Mouse (Mus musculus) spleen, embryonic (tissue): Measurements from ENCODE around the gene Usp2.

Experiments used
- CTCF ChIA-PET: fragments of 350-600 bp; sonication (Branson Sonifier 250); formaldehyde crosslinking; loops from one replicate; lab custom pipeline; 2022; lab: Charles Lee

Gene Usp2

DNA sequence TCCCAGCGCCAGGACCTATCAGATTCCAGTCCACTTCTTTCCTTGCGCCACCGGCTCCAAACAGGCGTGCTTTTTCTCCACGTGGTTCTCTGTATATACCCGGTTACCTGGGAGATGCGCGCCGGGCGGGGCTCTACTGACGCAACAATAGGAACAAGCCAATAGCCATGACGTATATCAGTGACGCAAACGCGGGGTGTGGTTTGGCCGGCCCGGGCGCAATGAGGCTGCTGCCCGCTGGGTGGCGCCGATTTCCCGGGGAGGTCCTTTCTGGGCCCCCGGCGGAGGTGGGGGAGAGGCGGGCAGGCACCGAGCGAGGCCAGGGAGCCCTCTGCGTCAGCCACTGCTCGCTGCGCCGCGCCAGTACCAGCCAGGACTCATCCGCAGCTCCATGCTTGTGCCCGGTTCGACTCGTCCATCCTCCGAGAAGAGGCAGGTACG lies at the start of gene Usp2:
Usp2 (plus strand) TSS at position 237 of the 441 bp plus-strand sequence.
- CTCF ChIA-PET = interaction anchor here (0.5 kb wide), 1 partner anchor 503 kb away, joined by 4 read pairs; no protein-coding TSS in a partner anchor

DNA sequence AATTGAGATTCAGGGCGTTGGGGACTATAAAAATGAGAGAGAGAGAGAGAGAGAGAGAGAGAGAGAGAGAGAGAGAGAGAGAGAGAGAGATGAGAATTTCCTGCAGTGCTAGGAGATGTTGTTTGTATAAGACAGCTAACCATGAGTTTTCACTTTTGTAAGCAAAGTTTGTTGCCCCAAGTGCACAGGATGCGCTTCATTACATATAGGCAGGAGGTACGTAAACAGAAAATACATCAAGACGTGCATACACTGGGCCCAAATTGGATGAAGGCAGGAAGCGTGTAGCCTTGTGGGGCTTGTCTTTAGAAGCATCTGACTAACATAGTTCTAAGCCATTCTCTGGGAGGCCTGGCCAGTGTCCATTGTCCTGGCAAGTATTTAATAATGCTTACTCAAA lies 49.0 kb upstream of the Usp2 start:
- CTCF ChIA-PET = no interaction called here

DNA sequence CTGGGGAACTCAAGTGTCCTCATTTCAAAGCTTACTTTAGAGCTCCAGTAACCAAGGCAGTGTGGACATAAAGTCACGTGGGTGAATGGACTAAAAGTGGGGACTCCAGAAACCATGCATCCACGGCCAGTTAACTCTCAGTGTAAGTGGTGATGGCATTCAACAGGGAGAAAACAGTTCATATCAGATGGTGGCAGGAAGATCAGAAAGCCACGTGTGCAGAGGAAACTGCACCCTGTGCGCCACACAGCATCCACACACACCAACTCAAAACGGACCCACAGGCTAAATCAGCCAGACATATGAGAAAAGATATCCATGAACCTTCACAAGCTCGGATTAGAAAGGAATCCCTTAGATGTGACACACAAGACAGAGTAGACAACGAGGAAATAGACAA lies 46.8 kb upstream of the Usp2 start:
- CTCF ChIA-PET = no interaction called here

DNA sequence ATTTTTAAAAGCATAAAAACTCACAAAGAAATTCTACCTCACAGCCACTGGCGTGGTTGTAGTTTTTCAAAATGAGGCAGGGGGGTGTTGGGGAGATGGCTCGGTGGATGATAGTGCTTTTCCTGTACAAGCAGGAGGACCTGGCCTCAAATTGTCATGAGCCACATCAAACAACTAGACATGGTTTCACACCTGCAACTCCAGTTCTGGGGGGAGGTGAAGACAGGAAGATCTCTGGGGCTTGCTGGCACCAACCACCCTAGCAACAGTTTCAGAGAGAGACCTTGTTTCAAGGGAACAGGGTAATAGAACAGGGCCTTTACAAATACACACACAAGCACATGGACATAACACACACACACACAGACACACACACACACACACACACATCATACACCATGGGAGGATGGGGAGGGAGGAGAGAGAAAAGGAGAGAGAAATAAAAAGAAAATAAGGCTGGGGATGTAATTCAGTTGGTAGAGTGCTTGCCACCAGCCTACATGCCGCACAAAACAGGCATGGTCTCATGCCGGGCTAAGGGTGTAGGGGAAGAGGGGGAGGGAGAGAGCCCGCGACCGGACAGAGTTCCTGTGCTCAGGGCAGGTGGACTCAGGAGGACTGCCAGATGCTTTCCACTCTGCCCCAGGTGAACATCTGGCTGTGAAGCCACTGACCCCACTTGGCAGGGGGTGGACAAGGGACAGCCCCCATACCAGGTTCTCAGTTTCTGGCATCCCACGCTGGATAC lies 44.5 kb upstream of the Usp2 start:
- CTCF ChIA-PET = no interaction called here

DNA sequence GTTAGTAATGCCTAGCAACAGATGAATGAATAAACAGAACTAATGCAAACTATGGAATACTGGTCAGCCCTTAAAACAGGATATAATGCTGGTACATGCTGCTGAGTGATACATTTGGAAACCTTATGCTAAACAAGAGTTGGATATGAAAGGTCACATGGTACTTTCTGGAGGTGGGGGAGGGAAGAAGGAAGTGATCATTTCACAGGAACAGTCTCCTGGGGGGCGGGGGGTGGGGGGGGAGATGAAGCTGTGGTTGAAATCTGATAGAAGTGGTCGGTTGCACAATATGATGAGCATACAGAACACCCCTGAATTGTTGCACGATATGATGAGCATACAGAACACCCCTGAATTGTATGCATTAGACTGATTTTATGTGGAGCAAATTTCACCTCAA lies 42.7 kb upstream of the Usp2 start:
- CTCF ChIA-PET = no interaction called here

DNA sequence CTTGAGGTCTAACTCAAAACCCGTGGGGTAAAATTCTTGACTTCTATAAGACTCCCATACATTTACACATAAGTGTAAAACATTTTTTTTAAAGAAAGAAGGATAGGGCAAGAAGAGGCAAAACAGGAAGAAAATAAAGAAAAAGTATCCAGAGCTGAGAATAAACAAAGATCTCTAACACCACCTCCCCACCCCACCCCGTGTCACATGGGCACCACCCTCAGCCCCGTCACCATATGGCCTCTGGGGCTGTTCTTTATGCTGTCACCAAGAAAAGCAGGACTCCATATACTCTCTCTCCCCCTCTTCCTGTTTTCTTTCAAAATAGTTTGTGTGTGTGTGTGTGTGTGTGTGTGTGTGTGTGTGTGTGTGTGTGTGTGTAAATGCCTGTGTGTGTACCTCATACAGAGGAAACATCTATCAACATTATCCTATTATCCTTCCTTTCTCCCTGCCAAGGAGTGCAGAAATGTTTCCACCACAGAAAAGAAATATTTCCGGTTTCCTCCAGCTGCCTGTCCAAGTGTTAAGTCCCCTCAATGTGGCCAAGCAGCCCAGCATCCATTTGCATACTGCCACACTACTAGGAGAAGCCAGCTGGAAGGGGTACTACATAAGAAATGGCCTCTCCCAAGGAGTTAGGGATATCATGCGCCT lies 37.1 kb upstream of the Usp2 start:
- CTCF ChIA-PET = no interaction called here

DNA sequence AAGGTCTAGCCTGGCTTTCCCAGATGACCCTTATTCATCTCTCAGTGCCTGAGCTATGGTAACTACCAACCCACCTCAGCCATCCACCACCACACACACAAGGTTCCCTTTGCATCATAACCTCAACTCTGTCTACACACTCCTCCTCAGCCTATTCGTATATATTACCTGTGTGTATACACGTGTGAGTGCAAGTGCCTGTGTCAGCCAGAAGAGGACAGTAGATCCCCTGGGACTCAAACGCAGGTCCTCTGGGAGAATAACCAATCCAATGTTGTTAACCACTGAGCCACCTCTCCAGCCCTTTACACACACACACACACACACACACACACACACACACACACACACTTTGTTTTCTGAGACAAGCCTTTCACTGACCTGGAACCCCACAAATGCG lies 36.2 kb upstream of the Usp2 start:
- CTCF ChIA-PET = no interaction called here

DNA sequence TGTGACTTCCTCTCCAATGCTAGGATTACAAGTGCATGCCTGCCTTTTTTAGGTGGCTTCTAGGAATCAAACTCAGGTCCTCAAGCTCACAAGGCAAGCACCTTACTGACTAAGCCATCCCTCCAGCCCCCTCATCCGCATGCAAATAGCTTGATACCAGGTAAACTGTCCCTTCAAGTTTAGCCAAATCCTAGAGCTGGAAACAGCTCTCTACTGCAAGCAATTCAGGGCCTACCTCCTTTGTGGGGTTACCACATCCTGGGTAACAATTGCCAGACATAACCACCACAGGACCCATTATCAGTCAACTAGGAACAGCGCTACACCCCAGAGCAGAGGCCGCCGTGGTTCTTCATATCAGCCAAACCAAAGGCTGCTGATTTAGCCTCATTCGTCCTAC lies 35.7 kb upstream of the Usp2 start:
- CTCF ChIA-PET = no interaction called here

DNA sequence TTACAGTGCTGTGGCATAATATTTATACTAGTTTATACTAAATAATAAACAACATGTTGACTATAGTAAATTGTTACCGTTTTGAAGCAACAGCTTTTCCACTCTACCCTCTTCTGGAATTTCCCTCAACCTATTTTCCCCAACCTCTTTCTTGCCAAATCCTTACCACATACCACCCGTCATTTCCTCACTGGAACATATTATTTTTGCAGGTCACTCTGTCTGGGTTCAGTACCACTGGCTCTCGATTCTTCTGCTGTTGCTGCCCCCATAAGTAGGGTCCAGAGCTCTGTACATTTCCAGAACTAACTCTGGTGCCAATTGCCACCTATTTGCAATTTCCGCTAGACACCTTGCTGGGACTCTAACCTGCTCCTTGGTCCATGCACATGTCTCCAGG lies 34.9 kb upstream of the Usp2 start:
- CTCF ChIA-PET = interaction anchor here (0.7 kb wide), 1 partner anchor 12 kb away, joined by 4 read pairs; the partner anchor contains the start of gene Thy1

DNA sequence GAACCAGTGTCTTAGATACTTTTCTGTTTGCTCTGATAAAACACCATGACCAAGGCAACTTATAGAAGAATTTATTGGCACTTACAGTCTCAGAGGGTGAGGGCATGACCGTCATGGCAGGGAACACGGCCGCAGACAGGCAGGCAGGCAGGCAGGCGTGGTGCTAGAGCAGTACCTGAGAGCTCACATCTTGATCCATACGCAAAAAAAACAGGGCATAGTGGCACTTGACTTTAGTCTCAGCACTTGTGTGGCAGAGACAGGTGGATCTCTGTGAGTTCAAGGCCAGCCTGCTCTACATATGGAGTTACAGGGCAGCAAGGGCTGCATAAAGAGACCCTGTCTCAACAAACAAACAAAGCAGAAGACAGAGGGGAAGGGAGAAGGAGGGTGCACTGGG lies 33.5 kb upstream of the Usp2 start:
- CTCF ChIA-PET = no interaction called here

DNA sequence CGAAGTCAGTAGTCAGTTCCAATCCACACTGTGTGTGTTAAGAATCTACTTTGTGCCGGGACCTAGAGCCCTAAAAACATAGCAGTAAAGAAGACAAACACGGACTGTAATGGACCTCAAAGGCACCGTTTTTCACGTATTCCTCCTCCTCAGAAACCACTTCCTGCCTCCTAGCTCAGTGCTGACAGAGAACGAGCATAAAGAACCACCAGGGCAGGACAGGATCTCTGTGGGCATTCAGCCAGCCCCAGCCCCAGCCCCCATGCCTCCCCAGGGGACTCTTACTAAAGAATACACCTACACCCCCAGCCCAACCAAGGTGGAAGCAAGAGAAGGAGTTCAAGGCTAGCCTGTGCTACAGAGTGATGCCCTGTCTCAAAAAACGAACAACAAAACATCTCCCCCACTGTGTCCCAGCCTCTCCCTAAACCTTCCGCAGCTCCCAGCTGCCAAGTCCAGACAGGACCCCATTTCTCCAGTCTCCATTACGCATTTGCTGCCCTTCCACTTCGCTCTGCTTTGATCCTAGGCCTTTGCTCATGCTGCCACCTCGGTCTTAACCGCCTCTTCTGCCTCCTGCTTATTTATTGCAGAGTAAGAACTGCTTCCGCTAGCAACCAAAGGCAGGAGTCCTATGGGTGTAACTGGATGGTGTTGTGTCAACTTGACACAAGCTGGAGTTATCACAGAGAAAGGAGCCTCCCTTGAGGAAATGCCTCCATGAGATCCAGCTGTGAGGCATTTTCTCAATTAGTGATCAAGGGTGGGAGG lies 32.7 kb upstream of the Usp2 start:
- CTCF ChIA-PET = no interaction called here

DNA sequence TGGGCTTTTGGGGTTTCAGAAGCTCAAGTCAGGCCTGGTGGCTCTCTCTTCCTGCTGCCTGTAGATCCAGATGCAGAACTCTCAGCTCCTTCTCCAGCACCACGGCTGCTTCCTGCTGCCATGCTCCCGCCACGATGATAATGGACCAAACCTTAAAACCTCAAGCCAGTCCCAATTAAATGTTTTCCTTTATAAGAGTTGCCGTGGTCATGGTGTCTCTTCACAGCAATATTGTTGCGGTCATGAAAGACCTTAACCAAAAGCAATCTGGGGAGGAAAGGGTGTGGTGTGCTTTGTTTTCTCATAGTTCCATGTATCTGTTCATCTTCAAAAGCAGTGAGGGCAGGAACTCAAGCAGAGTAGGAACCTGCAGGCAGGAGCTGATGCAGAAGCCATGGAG lies 29.7 kb upstream of the Usp2 start:
- CTCF ChIA-PET = no interaction called here

DNA sequence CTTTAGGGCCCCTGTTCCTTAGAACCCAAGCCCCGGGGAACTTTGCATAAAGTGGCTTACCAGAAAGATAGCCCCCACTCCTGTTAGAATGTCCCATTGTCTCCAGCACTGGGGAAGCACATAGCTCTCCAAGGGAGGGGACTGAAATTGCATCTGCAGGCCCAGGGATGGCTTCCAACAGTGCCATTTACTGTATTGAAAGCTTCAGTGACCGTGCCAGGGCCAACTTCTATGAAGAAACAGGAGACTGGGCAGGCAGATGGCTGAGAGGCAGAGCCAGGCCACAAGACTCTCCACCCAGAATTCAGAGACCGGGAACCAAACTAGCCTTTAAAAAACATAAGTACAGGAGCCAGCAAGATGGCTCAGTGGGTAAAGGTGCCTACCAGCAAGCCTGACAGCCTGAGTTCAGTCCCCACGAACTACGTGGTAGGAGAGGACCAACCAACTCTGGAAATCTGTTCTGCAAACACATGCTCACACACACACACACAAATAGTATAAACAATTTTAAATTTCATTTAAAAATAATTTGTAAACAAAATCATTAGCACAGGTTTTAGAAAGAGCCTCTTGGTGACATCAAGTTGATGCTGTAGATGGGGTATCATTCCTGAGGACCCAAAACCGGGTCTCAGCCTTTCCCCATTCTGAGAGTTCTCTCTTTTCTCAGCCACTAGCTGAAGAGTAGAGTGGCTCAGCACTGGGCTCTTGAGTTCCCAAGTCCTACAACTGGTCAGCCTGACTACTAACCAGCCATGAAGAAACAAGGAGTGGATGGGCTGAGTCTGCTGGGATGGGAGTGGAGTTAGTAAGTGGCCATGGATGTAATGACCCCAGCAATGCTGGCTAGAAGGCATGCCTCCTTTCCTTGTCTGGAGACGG lies 25.1 kb upstream of the Usp2 start:
- CTCF ChIA-PET = no interaction called here

DNA sequence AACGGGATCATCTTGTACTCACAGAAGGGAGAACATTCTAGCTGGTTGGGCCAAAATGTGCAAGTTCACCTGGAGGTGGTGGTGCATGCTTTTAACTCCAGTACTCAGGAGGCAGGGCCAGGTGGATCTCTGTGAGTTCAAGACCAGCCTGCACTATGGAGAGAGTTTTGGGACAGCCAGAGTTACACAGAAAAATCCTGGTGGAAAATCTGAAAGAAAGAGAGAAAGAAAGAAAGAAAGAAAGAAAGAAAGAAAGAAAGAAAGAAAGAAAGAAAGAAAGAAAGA lies 24.5 kb upstream of the Usp2 start:
- CTCF ChIA-PET = no interaction called here

DNA sequence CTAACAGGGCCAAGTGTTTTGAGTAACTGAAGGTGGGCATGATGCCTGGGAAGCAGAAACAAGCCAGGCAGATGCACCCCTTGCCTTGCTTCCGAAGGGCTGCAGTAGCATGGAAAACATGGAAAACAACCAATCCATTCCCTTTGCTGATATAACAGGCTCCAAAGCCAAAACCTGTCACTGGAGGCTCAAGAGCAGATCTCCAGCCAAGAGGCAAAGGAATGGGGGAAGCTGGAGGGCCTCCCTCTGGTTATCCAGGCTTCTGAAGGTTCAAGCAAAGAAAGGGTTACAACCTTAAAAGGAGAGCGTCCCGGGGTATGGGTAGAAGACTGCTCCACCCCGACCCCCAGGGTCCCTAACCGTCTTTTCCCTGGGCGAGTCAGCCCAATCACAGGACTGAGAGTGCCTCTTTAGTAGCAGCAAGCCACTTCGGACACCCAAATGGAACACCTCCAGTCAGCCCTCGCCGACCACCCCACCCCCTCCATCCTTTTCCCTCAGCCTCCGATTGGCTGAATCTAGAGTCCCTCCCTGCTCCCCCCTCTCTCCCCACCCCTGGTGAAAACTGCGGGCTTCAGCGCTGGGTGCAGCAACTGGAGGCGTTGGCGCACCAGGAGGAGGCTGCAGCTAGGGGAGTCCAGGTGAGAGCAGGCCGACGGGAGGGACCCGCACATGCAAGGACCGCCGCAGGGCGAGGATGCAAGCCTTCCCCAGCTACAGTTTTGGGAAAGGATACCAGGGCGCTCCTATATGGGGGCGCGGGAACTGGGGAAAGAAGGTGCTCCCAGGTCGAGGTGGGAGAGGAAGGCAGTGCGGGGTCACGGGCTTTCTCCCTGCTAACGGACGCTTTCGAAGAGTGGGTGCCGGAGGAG lies 23.7 kb upstream of the Usp2 start, which contains the start of gene Thy1:
Thy1 (plus strand) TSS at position 549 of the 872 bp plus-strand sequence.
- CTCF ChIA-PET = interaction anchor here (0.6 to 1.1 kb wide), 2 partner anchors 11 to 121 kb away, joined by 3 to 4 read pairs; no protein-coding TSS in a partner anchor

DNA sequence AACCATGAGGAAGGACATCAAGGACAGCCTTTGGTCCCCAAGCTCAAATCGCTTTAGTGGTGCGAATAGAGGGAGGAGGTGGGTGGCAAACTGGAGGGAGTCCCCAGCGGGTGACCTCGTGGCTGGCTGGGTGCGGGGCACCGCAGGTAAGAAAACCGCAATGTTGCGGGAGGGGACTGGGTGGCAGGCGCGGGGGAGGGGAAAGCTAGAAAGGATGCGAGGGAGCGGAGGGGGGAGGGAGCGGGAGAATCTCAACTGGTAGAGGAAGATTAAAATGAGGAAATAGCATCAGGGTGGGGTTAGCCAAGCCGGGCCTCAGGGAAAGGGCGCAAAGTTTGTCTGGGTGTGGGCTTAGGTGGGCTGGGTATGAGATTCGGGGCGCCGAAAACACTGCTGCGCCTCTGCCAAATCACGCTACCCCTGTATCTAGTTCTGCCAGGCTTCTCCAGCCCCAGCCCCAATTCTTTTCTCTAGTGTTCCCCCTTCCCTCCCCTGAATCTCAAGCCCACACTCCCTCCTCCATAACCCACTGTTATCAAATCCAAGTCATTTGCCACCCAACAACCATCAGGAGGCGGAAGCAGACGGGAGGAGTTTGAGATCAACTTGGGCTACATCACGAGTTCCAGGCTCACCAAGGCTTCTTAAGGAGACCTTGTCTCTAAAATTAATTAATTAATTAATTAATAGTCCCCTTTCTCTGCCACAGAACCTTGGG lies 23.0 kb upstream of the Usp2 start:
- CTCF ChIA-PET = interaction anchor here (0.6 to 1.1 kb wide), 2 partner anchors 12 to 120 kb away, joined by 3 to 4 read pairs; no protein-coding TSS in a partner anchor

DNA sequence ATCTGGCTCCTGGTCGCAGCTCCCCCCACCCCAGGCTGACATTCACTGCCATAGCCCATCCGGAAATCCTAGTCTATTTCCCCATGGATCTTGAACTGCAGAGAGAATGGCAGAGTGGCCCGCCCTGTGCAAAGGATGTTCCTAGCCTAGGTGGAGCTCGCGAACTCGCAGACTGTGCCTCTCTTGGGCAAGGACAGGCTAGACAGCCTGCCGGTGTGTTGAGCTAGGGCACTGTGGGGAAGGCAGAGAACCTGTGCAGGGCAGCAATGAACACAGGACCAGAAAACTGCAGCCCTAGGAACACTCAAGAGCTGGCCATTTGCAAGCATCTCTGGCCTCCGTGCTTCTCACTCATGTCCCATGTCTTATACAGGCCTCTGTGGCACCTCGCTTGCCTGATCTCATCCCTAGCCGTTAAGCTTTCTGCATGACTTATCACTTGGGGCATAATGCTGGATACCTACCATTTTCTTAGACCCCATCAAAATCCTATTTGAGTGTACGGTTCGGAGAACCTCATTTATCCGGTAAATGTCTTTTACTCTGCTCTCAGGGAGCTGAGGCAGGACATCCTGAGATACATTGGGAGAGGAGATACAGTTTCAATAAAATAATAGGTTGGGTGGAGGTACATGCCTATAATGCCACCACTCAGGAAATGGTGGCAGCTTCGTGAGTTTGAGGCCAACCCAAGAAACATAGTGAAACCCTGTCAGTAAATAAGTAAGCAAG lies 22.2 kb upstream of the Usp2 start:
- CTCF ChIA-PET = interaction anchor here (1.1 kb wide), 1 partner anchor 13 kb away, joined by 4 read pairs; no protein-coding TSS in a partner anchor

DNA sequence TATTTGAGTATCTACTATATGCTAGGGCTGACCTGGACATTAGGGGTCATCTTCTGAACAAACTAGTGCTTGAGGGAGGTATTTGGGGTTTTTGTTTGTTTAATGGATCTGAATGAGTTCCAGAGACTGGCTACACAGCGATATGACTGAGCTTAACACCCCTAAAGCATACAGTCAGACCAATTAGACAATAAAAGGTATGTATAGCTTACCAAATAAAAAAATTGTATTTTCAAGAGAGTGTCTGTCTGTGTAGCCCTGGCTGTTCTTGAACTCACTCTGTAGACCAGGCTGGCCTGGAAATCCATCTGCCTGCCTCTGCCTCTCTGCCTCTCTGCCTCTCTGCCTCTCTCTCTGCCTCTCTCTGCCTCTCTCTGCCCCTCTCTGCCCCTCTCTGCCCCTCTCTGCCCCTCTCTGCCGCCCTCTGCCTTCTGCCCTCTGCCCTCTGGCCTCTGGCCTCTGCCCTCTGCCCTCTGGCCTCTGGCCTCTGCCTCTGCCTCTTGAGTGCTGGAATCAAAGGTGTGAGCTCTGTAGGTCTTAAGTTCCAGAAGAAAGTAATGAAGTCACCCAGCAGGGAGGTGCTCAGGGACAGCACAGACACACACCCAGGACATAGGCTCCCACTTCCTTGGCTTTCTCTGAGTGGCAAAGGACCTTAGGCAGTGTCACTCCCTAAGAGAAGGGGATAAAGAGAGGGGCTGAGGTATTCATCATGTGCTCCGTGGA lies 21.5 kb upstream of the Usp2 start:
- CTCF ChIA-PET = no interaction called here
